Comparison of ENCODE assay signal across 13 mouse cellular contexts in genomic region chr8:79074986-79075385, GRCm38 (mm10). TPM values are rescaled to one million over a fixed set of nuclear protein-coding genes. Genes with fewer than 3 reads are reported as not detected.
DNase-seq lines count a peak whose midpoint lies in the region.
"Had no signal": no experiment of that assay in that cellular context is flagged by ENCODE, and none has a peak within 500 bp of the region (broad histone marks: within the 10 kb centered on the region; RNA-seq: fewer than 3 reads in every experiment).

No protein-coding gene starts in this region.

- DNase-seq in gastrocnemius, adult 18-20 months (ENCODE audit: low spot score): peak; percentile 17
- no peak for DNase-seq in gastrocnemius, adult 8-10 months (ENCODE audit: low spot score in 2 of 2)
- DNase-seq in lung, adult 18-20 months: peak; percentile 22 to 38
- DNase-seq in lung, postnatal 4 days: no peak
- DNase-seq in urinary bladder, postnatal 14 days (ENCODE audit: low spot score): peak; percentile 4
- DNase-seq in urinary bladder, postnatal 25 days (ENCODE audit: low spot score): no peak
- DNase-seq in spleen, adult 18-20 months: no peak
- no peak for DNase-seq in retina, embryonic 14.5 days (ENCODE audit: low spot score)
- DNase-seq: B cell, adult 2 months; cerebellum, adult 11-12 months; cerebellum, postnatal 36 days; kidney, adult 2 months; kidney, postnatal 36 days had no signal

RNA-seq across cellular contexts. Expression of gene Zfp827, which starts 46.7 kb away (rescaled TPM):
- 1 to 10 TPM; 3.1 to 4.2 TPM for total RNA-seq in gastrocnemius, adult 18-20 months (2021)
- total RNA-seq in gastrocnemius, adult 8-10 months (2022): 1 to 10 TPM; 2.8 to 4.0 (median 3.4) TPM

Comparison
In these comparisons a context has a peak if more than half of its experiments do, and no peak if none do; other contexts are left out.
1. DNase-seq: peak in gastrocnemius, adult 18-20 months (single experiment), lung, adult 18-20 months (2 of 2) and urinary bladder, postnatal 14 days (single experiment); none in gastrocnemius, adult 8-10 months (0 of 2), lung, postnatal 4 days (0 of 2), urinary bladder, postnatal 25 days (single experiment), spleen, adult 18-20 months (0 of 2) and retina, embryonic 14.5 days (single experiment).